Mouse (Mus musculus) megakaryocyte, embryonic 14.5 days (primary cell): ENCODE measurements around the gene Suclg1.

Experiments used
- FLI1 ChIP-seq: IDR thresholded peaks from 2 replicates; pipeline ENCODE4 v1.6.1; 2012; ENCODE audit warnings: low read length, inconsistent platforms, mixed read lengths
- GATA1 ChIP-seq: IDR thresholded peaks from 3 replicates; pipeline ENCODE4 v1.6.1; 2012; ENCODE audit warnings: mixed read lengths, low read length, inconsistent platforms, borderline replicate concordance

GRCm38 (mm10) chr6:73233202-73233726, 14.9 kb upstream of the Suclg1 start:
- TF ChIP-seq GATA1 (no peak), FLI1 (no peak)
